ENCODE assay signal across 18 mouse cellular contexts in the genomic region with DNA sequence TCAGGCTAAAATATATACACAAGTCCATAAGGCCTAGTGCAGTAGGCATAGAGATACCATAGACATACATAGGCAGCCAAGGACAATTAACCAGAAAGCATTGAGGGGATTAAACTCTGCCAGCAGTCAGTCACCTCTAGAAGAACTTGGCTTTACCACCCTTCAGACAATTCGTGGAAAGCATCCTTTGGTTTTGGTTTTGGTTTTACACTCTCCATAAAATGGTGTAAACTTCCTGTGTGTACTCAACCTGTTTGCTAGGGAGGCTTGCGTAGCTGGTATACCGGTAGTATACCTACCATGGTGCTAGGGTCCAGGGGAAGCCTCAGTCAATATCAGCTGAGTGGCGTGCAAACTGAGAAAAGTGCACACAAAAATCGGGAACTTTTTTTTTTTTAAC.
"Had no signal": no experiment of that assay in that cellular context is flagged by ENCODE, and none has a peak within 500 bp of the region (broad histone marks: within the 10 kb centered on the region; RNA-seq: fewer than 3 reads in every experiment).

No protein-coding gene starts in this region.

- H3K36me3 ChIP-seq: kidney, embryonic 15.5 days; midbrain, embryonic 10.5 days; midbrain, embryonic 15.5 days; neural tube, embryonic 13.5 days had no signal

- H3K4me3 ChIP-seq: kidney, embryonic 15.5 days; left cerebral cortex, adult 2 months; midbrain, embryonic 10.5 days; midbrain, embryonic 15.5 days; neural tube, embryonic 13.5 days had no signal

- H3K9ac ChIP-seq: kidney, embryonic 15.5 days; liver, embryonic 14.5 days; liver, postnatal 0 days; lung, embryonic 14.5 days; midbrain, embryonic 15.5 days; neural tube, embryonic 13.5 days had no signal

- DNase-seq: kidney, adult 8-10 months; kidney, postnatal 10 days; kidney, postnatal 36 days; layer of hippocampus, postnatal 36 days; liver, postnatal 0 days; lung, embryonic 14.5 days; retina, postnatal 1 day; thymus, adult 18-20 months had no signal

- H3K27ac ChIP-seq: kidney, embryonic 15.5 days; left cerebral cortex, adult 2 months; liver, embryonic 14.5 days; macrophage; midbrain, embryonic 10.5 days; midbrain, embryonic 15.5 days; neural tube, embryonic 13.5 days had no signal

- H3K27me3 ChIP-seq: megakaryocyte, embryonic 14.5 days; midbrain, embryonic 15.5 days had no signal

- H3K4me2 ChIP-seq: kidney, embryonic 15.5 days; liver, embryonic 11.5 days; lung, embryonic 14.5 days; midbrain, embryonic 15.5 days; neural tube, embryonic 13.5 days had no signal

- H3K4me1 ChIP-seq: midbrain, embryonic 15.5 days had no signal

- H3K9me3 ChIP-seq: kidney, embryonic 15.5 days; midbrain, embryonic 10.5 days; midbrain, embryonic 15.5 days; neural tube, embryonic 13.5 days had no signal

- ATAC-seq: liver, postnatal 0 days; lung, postnatal 0 days; midbrain, embryonic 15.5 days had no signal
